Mouse (Mus musculus): ENCODE results near the gene Kifc5b. TPM values are rescaled to one million over a fixed set of nuclear protein-coding genes. Genes with fewer than 3 reads are reported as not detected.

Gene Kifc5b
- polyA plus RNA-seq, 1 experiment from 2014 or later = 9.1 TPM

GRCm38 (mm10) chr17:26939178-26939972, 22.5 kb downstream of the Kifc5b start, which contains the start of gene Cuta:
TSS of gene Cuta (minus strand) at chr17:26939569.
- Histone ChIP-seq H3K4me1 (peaks cover 55% of the 10 kb centered on the region), H3K9ac (replicated peaks) (peak within 1 kb of the TSS; percentile 76), H3K27me3 (no peaks in the 10 kb centered on the region), H3K4me3 (peak within 1 kb of the TSS; percentile 69), H3K36me3 (peaks cover 32% of the 10 kb centered on the region), H3K4me2 (replicated peaks) (peak within 1 kb of the TSS; percentile 98), H3K27ac (replicated peaks) (peak within 1 kb of the TSS; percentile 97), H3K9me3 (no peaks in the 10 kb centered on the region)
- ATAC-seq (ENCODE audit: low FRiP score, low read depth) = peak; percentile 95
- WGBS = under 1% methylated on average over 70 of the region's 70 CpGs

GRCm38 (mm10) chr17:26939973-26940300, 23.0 kb downstream of the Kifc5b start:
- H3K4me3 ChIP-seq = peak overlapping the region; percentile 69
- H3K27me3 ChIP-seq = no peaks in the 10 kb centered on the region
- peak overlapping the region; percentile 76 for H3K9ac ChIP-seq (replicated peaks)
- WGBS = 0% methylated on average over 3 of the region's 3 CpGs
- peaks cover 27% of the 10 kb centered on the region for H3K36me3 ChIP-seq
- ATAC-seq (ENCODE audit: low FRiP score, low read depth) = peak; percentile 3; the same call in 1 of the 2 replicates
- H3K4me2 ChIP-seq (replicated peaks) = peak overlapping the region; percentile 98
- no peaks in the 10 kb centered on the region for H3K9me3 ChIP-seq
- peak overlapping the region; percentile 97 for H3K27ac ChIP-seq (replicated peaks)
- H3K4me1 ChIP-seq = peaks cover 55% of the 10 kb centered on the region

- Histone ChIP-seq H3K36me3 (peaks cover 14% of the 10 kb centered on the region), H3K9me3 (no peaks in the 10 kb centered on the region), H3K4me2 (replicated peaks) (peak within 1 kb of the TSS; percentile 98), H3K27ac (replicated peaks) (peak within 1 kb of the TSS; percentile 97), H3K4me3 (peak within 1 kb of the TSS; percentile 69), H3K9ac (replicated peaks) (peak within 1 kb of the TSS; percentile 86), H3K4me1 (peaks cover 65% of the 10 kb centered on the region), H3K27me3 (no peaks in the 10 kb centered on the region)
- no peak for ATAC-seq (ENCODE audit: low FRiP score, low read depth)
- WGBS = 3% methylated on average over 22 of the region's 24 CpGs
Measured at GRCm38 (mm10) chr17:26941031-26941789, 24.3 kb downstream of the Kifc5b start, which contains the start of gene Syngap1. TSS of gene Syngap1 (plus strand) at chr17:26941253.

GRCm38 (mm10) chr17:26941841-26942570, 25.1 kb downstream of the Kifc5b start:
- H3K4me3 ChIP-seq = peak overlapping the region; percentile 60
- no peak for ATAC-seq (ENCODE audit: low FRiP score, low read depth)
- H3K27ac ChIP-seq (replicated peaks) = peak overlapping the region; percentile 97
- H3K27me3 ChIP-seq = no peaks in the 10 kb centered on the region
- H3K9me3 ChIP-seq = no peaks in the 10 kb centered on the region
- peaks cover 72% of the 10 kb centered on the region for H3K4me1 ChIP-seq
- WGBS = 9% methylated on average over 4 of the region's 4 CpGs
- H3K9ac ChIP-seq (replicated peaks) = peak overlapping the region; percentile 86
- peak overlapping the region; percentile 98 for H3K4me2 ChIP-seq (replicated peaks)
- H3K36me3 ChIP-seq = peaks cover 6% of the 10 kb centered on the region

GRCm38 (mm10) chr17:26945824-26946495, 29.1 kb downstream of the Kifc5b start:
- Histone ChIP-seq H3K4me3 (peak overlapping the region; percentile 40), H3K27ac (replicated peaks) (peak overlapping the region; percentile 71), H3K4me2 (replicated peaks) (peak overlapping the region; percentile 74), H3K4me1 (peaks cover 75% of the 10 kb centered on the region), H3K36me3 (no peaks in the 10 kb centered on the region), H3K27me3 (no peaks in the 10 kb centered on the region), H3K9ac (replicated peaks) (peak overlapping the region; percentile 72), H3K9me3 (no peaks in the 10 kb centered on the region)
- ATAC-seq (ENCODE audit: low FRiP score, low read depth) = no peak
- WGBS = 23% methylated on average over 13 of the region's 13 CpGs

- Histone ChIP-seq H3K4me3 (peak overlapping the region; percentile 40), H3K9me3 (no peaks in the 10 kb centered on the region), H3K27me3 (no peaks in the 10 kb centered on the region), H3K4me2 (replicated peaks) (peak overlapping the region; percentile 74), H3K9ac (replicated peaks) (peak overlapping the region; percentile 72), H3K4me1 (peaks cover 76% of the 10 kb centered on the region), H3K27ac (replicated peaks) (peak overlapping the region; percentile 71), H3K36me3 (no peaks in the 10 kb centered on the region)
- 2% methylated on average over 27 of the region's 37 CpGs for WGBS
- ATAC-seq (ENCODE audit: low FRiP score, low read depth) = 0 out of 2 replicates have a peak, but pooled peaks have one; percentile 14
Measured at GRCm38 (mm10) chr17:26946567-26946966, 29.7 kb downstream of the Kifc5b start.

- Histone ChIP-seq H3K9me3 (no peaks in the 10 kb centered on the region), H3K4me1 (peaks cover 77% of the 10 kb centered on the region), H3K36me3 (no peaks in the 10 kb centered on the region), H3K27ac (replicated peaks) (peak overlapping the region; percentile 71), H3K9ac (replicated peaks) (peak overlapping the region; percentile 72), H3K4me2 (replicated peaks) (peak overlapping the region; percentile 74), H3K4me3 (peak overlapping the region; percentile 40), H3K27me3 (no peaks in the 10 kb centered on the region)
- ATAC-seq (ENCODE audit: low FRiP score, low read depth) = no peak
- WGBS = 22% methylated on average over 12 of the region's 12 CpGs
Measured at GRCm38 (mm10) chr17:26947231-26948100, 30.6 kb downstream of the Kifc5b start.

- no peak for ATAC-seq (ENCODE audit: low FRiP score, low read depth)
- peak overlapping the region; percentile 94 for H3K27ac ChIP-seq (replicated peaks)
- H3K4me3 ChIP-seq = peak overlapping the region; percentile 88
- H3K9me3 ChIP-seq = no peaks in the 10 kb centered on the region
- peaks cover 78% of the 10 kb centered on the region for H3K4me1 ChIP-seq
- no peaks in the 10 kb centered on the region for H3K27me3 ChIP-seq
- no peaks in the 10 kb centered on the region for H3K36me3 ChIP-seq
- WGBS = under 1% methylated on average over 44 of the region's 87 CpGs
- peak overlapping the region; percentile 97 for H3K9ac ChIP-seq (replicated peaks)
- peak overlapping the region; percentile 100 for H3K4me2 ChIP-seq (replicated peaks)
Measured at GRCm38 (mm10) chr17:26948316-26949050, 31.6 kb downstream of the Kifc5b start.

GRCm38 (mm10) chr17:26949051-26949577, 32.2 kb downstream of the Kifc5b start:
- H3K36me3 ChIP-seq = no peaks in the 10 kb centered on the region
- ATAC-seq (ENCODE audit: low FRiP score, low read depth) = no peak
- peaks cover 84% of the 10 kb centered on the region for H3K4me1 ChIP-seq
- peak overlapping the region; percentile 88 for H3K4me3 ChIP-seq
- peak overlapping the region; percentile 94 for H3K27ac ChIP-seq (replicated peaks)
- 9% methylated on average over 13 of the region's 14 CpGs for WGBS
- no peaks in the 10 kb centered on the region for H3K9me3 ChIP-seq
- no peaks in the 10 kb centered on the region for H3K27me3 ChIP-seq
- peak overlapping the region; percentile 100 for H3K4me2 ChIP-seq (replicated peaks)
- H3K9ac ChIP-seq (replicated peaks) = peak overlapping the region; percentile 97

GRCm38 (mm10) chr17:26949866-26950265, 33.0 kb downstream of the Kifc5b start:
- H3K4me1 ChIP-seq = peaks cover 84% of the 10 kb centered on the region
- H3K4me2 ChIP-seq (replicated peaks) = peak overlapping the region; percentile 100
- no peaks in the 10 kb centered on the region for H3K9me3 ChIP-seq
- H3K27me3 ChIP-seq = no peaks in the 10 kb centered on the region
- peak overlapping the region; percentile 94 for H3K27ac ChIP-seq (replicated peaks)
- peak overlapping the region; percentile 97; the same call in 1 of the 2 replicates for H3K9ac ChIP-seq (replicated peaks)
- ATAC-seq (ENCODE audit: low FRiP score, low read depth) = no peak
- WGBS = 30% methylated on average over 5 of the region's 5 CpGs
- peaks cover 3% of the 10 kb centered on the region for H3K36me3 ChIP-seq
- peak overlapping the region; percentile 88 for H3K4me3 ChIP-seq

All from midbrain, embryonic 12.5 days (tissue).